Mouse (Mus musculus): Measurements from ENCODE around the gene Ptgir. TPM values are rescaled to one million over a fixed set of nuclear protein-coding genes. Genes with fewer than 3 reads are reported as not detected.

The Ptgir gene
- polyA plus RNA-seq (2012): 1.9 and 2.8 TPM in 2 replicates

GRCm38 (mm10) chr7:16906281-16906680 lies at the start of gene Ptgir:
Gene Ptgir, plus strand, starts transcription at chr7:16906490.

GRCm38 (mm10) chr7:16875310-16875325 lies 31.2 kb upstream of the Ptgir start, which contains the start of gene Dact3:
Gene Dact3, plus strand, starts transcription at chr7:16875317.

GRCm38 (mm10) chr7:16891641-16892351 lies 14.5 kb upstream of the Ptgir start, which contains the start of gene Gng8:
Gene Gng8, plus strand, starts transcription at chr7:16891786.

GRCm38 (mm10) chr7:16924037-16924834 lies 17.9 kb downstream of the Ptgir start, which contains the start of gene Calm3:
Gene Calm3, minus strand, starts transcription at chr7:16924114.

GRCm38 (mm10) chr7:16944061-16944807 lies 37.9 kb downstream of the Ptgir start, which contains the start of gene Pnmal2:
Gene Pnmal2, plus strand, starts transcription at chr7:16944682.

GRCm38 (mm10) chr7:16959539-16960187 lies 53.4 kb downstream of the Ptgir start, which contains the start of gene Pnmal1:
Gene Pnmal1, plus strand, starts transcription at chr7:16959679.

Other genes with a start within 250 kb of the Ptgir start
- gene Ceacam15, start 230.8 kb upstream of the Ptgir start, polyA plus RNA-seq (2012): not detected in 2 replicates
- gene Ceacam9, start 184.6 kb upstream of the Ptgir start, polyA plus RNA-seq (2012): not detected in 2 replicates
- gene Ap2s1, start 168.1 kb upstream of the Ptgir start, polyA plus RNA-seq (2012): 564 and 583 TPM in 2 replicates
- gene Slc1a5, start 125.2 kb upstream of the Ptgir start, polyA plus RNA-seq (2012): 84.0 and 89.0 TPM in 2 replicates
- gene Strn4, start 90.6 kb upstream of the Ptgir start, polyA plus RNA-seq (2012): 83.0 and 89.1 TPM in 2 replicates
- gene Fkrp, start 89.8 kb upstream of the Ptgir start, polyA plus RNA-seq (2012): 21.2 and 26.2 TPM in 2 replicates
- 37.0 and 42.4 TPM in 2 replicates for gene Prkd2, start 63.6 kb upstream of the Ptgir start, polyA plus RNA-seq (2012)
- 0.94 and 1.1 TPM in 2 replicates for gene Dact3, start 31.2 kb upstream of the Ptgir start, polyA plus RNA-seq (2012)
- not detected in 2 replicates for gene Gng8, start 14.7 kb upstream of the Ptgir start, polyA plus RNA-seq (2012)
- gene Calm3, start 17.6 kb downstream of the Ptgir start, polyA plus RNA-seq (2012): 584 and 773 TPM in 2 replicates
- gene Pnmal2, start 38.2 kb downstream of the Ptgir start, polyA plus RNA-seq (2012): 0.09 TPM in 2 replicates
- 0.01 TPM in 1 of 2 replicates, not detected in the other for gene Pnmal1, start 53.2 kb downstream of the Ptgir start, polyA plus RNA-seq (2012)
- 0.05 and 0.09 TPM in 2 replicates for gene Gm42372, start 76.6 kb downstream of the Ptgir start, polyA plus RNA-seq (2012)
- 6.3 and 7.3 TPM in 2 replicates for gene Ccdc8, start 86.2 kb downstream of the Ptgir start, polyA plus RNA-seq (2012)
- gene Ppp5c, start 121.4 kb downstream of the Ptgir start, polyA plus RNA-seq (2012): 120 and 141 TPM in 2 replicates
- gene Hif3a, start 155.9 kb downstream of the Ptgir start, polyA plus RNA-seq (2012): 6.4 and 9.0 TPM in 2 replicates
- 0.06 TPM in 1 of 2 replicates, not detected in the other for gene Psg16, start 167.6 kb downstream of the Ptgir start, polyA plus RNA-seq (2012)
- gene Ceacam3, start 243.8 kb downstream of the Ptgir start, polyA plus RNA-seq (2012): not detected in 2 replicates

Measured in megakaryocyte-erythroid progenitor cell, adult 5 weeks (primary cell).